Mouse (Mus musculus) kidney, adult 2 months (tissue): Measurements from ENCODE around the gene Xylt1. TPM values are rescaled to one million over a fixed set of nuclear protein-coding genes. Genes with fewer than 3 reads are reported as not detected.

Experiments
- DNase-seq: peaks from one replicate; pipeline ENCODE4 v3.0.0; 2021
- H3K27ac ChIP-seq: fragments of 200-500 bp; 2 replicates; pipeline ENCODE4 v1.5.1; 2012; ENCODE audit warnings: low read depth, low read length, control low read depth, inconsistent platforms; ENCODE audit not compliant: insufficient read depth
- H3K27me3 ChIP-seq: fragments of 200-500 bp; replicated peaks from 2 replicates; pipeline ENCODE4 v1.6.1; 2012; ENCODE audit warnings: mild to moderate bottlenecking, moderate library complexity, low read length, inconsistent platforms; ENCODE audit not compliant: control insufficient read depth, insufficient read depth
- H3K36me3 ChIP-seq: fragments of 200-500 bp; 2 replicates; pipeline ENCODE4 v1.6.1; 2012; ENCODE audit warnings: mild to moderate bottlenecking, moderate library complexity, low read length, inconsistent platforms; ENCODE audit not compliant: control insufficient read depth, insufficient read depth
- H3K4me1 ChIP-seq: fragments of 200-500 bp; 2 replicates; pipeline ENCODE4 v1.6.1; 2011; ENCODE audit warnings: low read length; ENCODE audit not compliant: control insufficient read depth, insufficient read depth
- H3K4me3 ChIP-seq: fragments of 200-500 bp; 2 replicates; pipeline ENCODE4 v1.5.1; 2011; ENCODE audit warnings: mild to moderate bottlenecking, low read depth, low read length, control low read depth; ENCODE audit not compliant: insufficient read depth
- CTCF ChIP-seq: fragments of 200-500 bp; conservative IDR thresholded peaks from 2 replicates; pipeline ENCODE4 v1.5.1; 2011; ENCODE audit warnings: low read depth, mild to moderate bottlenecking, control low read depth, low read length, moderate library complexity, mixed read lengths; ENCODE audit not compliant: insufficient read depth, insufficient read length
- POLR2A ChIP-seq: fragments of 200-500 bp; IDR thresholded peaks from one replicate; pipeline ENCODE4 v1.6.1; 2011; ENCODE audit warnings: low read depth, low read length, control low read depth
- WGBS: fragments of 180-500 bp; shearing (Covaris S2); methylation state at CpG from one replicate; pipeline ENCODE4 v1.1.7; 2018; 5-methylcytosine and 5-hydroxymethylcytosine counted together
- polyA plus RNA-seq: library from polyadenylated mRNA; depleted of rRNA; stranded (reverse); fragments of >200 nt; gene quantifications from 2 replicates; pipeline ENCODE4 v1.2.3, GENCODE M21; 2012

Xylt1 gene
- polyA plus RNA-seq, 1 experiment: 6.1 TPM

GRCm38 (mm10) chr7:117445471-117445870 is 64.7 kb downstream of the Xylt1 start:
- H3K4me1 ChIP-seq: peaks cover 23% of the 10 kb centered on the region
- no peak overlapping the region for H3K27ac ChIP-seq
- TF ChIP-seq POLR2A (no peak), CTCF (no peak)
- H3K4me3 ChIP-seq: no peak overlapping the region
- no peak for DNase-seq
- H3K36me3 ChIP-seq: no peaks in the 10 kb centered on the region
- 47% methylated on average over 3 of the region's 3 CpGs for WGBS
- H3K27me3 ChIP-seq: no peaks in the 10 kb centered on the region

- WGBS: 99% methylated on average over 5 of the region's 5 CpGs
- H3K27ac ChIP-seq: no peak overlapping the region
- H3K4me3 ChIP-seq: no peak overlapping the region
- DNase-seq: no peak
- H3K36me3 ChIP-seq: no peaks in the 10 kb centered on the region
- H3K4me1 ChIP-seq: 0 out of 2 replicates have a peak, but pooled peaks cover 6% of the 10 kb centered on the region
- no peak for TF ChIP-seq POLR2A
- no peak for TF ChIP-seq CTCF
- no peaks in the 10 kb centered on the region for H3K27me3 ChIP-seq
These were observed 68.8 kb downstream of the Xylt1 start for GRCm38 (mm10) chr7:117449605-117450004.

- no peak for TF ChIP-seq POLR2A
- TF ChIP-seq CTCF: no peak
These were observed 70.4 kb downstream of the Xylt1 start for GRCm38 (mm10) chr7:117451212-117451611.

GRCm38 (mm10) chr7:117452269-117452668 is 71.5 kb downstream of the Xylt1 start:
- H3K27me3 ChIP-seq: no peaks in the 10 kb centered on the region
- no peak overlapping the region for H3K4me3 ChIP-seq
- no peaks in the 10 kb centered on the region for H3K36me3 ChIP-seq
- no peak for TF ChIP-seq CTCF
- no peak for TF ChIP-seq POLR2A
- no peak overlapping the region for H3K27ac ChIP-seq
- H3K4me1 ChIP-seq: 0 out of 2 replicates have a peak, but pooled peaks cover 6% of the 10 kb centered on the region
- 73% methylated on average over 2 of the region's 2 CpGs for WGBS
- no peak for DNase-seq

More at GRCm38 (mm10) chr7:117451212-117451611, 70.4 kb downstream of the Xylt1 start:
- DNase-seq: no peak
- H3K27ac ChIP-seq: no peak overlapping the region
- no peaks in the 10 kb centered on the region for H3K27me3 ChIP-seq
- no peaks in the 10 kb centered on the region for H3K36me3 ChIP-seq
- no peak overlapping the region for H3K4me3 ChIP-seq
- 0 out of 2 replicates have a peak, but pooled peaks cover 6% of the 10 kb centered on the region for H3K4me1 ChIP-seq

GRCm38 (mm10) chr7:117454789-117455548 is 74.2 kb downstream of the Xylt1 start:
- Histone ChIP-seq H3K27ac (no peak overlapping the region), H3K36me3 (no peaks in the 10 kb centered on the region), H3K27me3 (no peaks in the 10 kb centered on the region), H3K4me1 (0 out of 2 replicates have a peak, but pooled peaks cover 6% of the 10 kb centered on the region), H3K4me3 (no peak overlapping the region)
- TF ChIP-seq CTCF (no peak), POLR2A (no peak)
- WGBS: 88% methylated on average over 11 of the region's 11 CpGs
- no peak for DNase-seq

- peak; percentile 69 for DNase-seq
- TF ChIP-seq CTCF (no peak), POLR2A (no peak)
- H3K27me3 ChIP-seq: no peaks in the 10 kb centered on the region
- 0 out of 2 replicates have a peak overlapping the region, but pooled peaks have one; percentile 1 for H3K27ac ChIP-seq
- H3K36me3 ChIP-seq: no peaks in the 10 kb centered on the region
- WGBS: 39% methylated on average over 7 of the region's 7 CpGs
- H3K4me3 ChIP-seq: no peak overlapping the region
- peaks cover 11% of the 10 kb centered on the region for H3K4me1 ChIP-seq
These were observed 81.6 kb downstream of the Xylt1 start for GRCm38 (mm10) chr7:117462196-117462935.

- Histone ChIP-seq H3K4me1 (peaks cover 13% of the 10 kb centered on the region), H3K36me3 (no peaks in the 10 kb centered on the region), H3K27me3 (no peaks in the 10 kb centered on the region), H3K27ac (no peak overlapping the region), H3K4me3 (no peak overlapping the region)
- no peak for TF ChIP-seq CTCF
- TF ChIP-seq POLR2A: no peak
- DNase-seq: no peak
- WGBS: 35% methylated on average over 4 of the region's 4 CpGs
These were observed 84.2 kb downstream of the Xylt1 start for GRCm38 (mm10) chr7:117464956-117465355.
